Mouse (Mus musculus) left cerebral cortex, adult 2 months (tissue): Measurements from ENCODE around the gene Grin2a. TPM values are rescaled to one million over a fixed set of nuclear protein-coding genes. Genes with fewer than 3 reads are reported as not detected.
"Not testable (repeated sequence)": the region's sequence is repeated elsewhere in the genome, so short reads cannot be mapped to it uniquely, and the experiment has no call there.

Source experiments
- DNase-seq, 2 experiments: peaks; one replicate each; pipeline ENCODE4 v3.0.0; 2021 to 2022; ENCODE audit warnings: low spot score in 2 of 2, mixed read lengths in 1 of 2; ENCODE audit errors: extremely low spot score in 1 of 2
- H3K27ac ChIP-seq: fragments of 200-600 bp; 2 replicates; pipeline ENCODE4 v1.8.1; 2022
- H3K4me3 ChIP-seq: fragments of 200-600 bp; 2 replicates; pipeline ENCODE4 v1.8.1; 2022
- CTCF ChIP-seq: fragments of 200-600 bp; IDR thresholded peaks from 2 replicates; pipeline ENCODE4 v1.8.1; 2022; ENCODE audit warnings: antibody characterized with exemption, mild to moderate bottlenecking, moderate library complexity
- intact Hi-C: fragments of 180-260 bp; cut with DNase I; formaldehyde crosslinking; loops from one replicate; pipeline ENCODE4 v1.15.1; 2025
- total RNA-seq, 2 experiments: library from RNA; stranded (reverse); gene quantifications; 2 replicates each; pipeline ENCODE4 v1.2.3; 2021

The Grin2a gene
- total RNA-seq, 2 experiments from 2014 or later: 274 to 277 TPM

DNA sequence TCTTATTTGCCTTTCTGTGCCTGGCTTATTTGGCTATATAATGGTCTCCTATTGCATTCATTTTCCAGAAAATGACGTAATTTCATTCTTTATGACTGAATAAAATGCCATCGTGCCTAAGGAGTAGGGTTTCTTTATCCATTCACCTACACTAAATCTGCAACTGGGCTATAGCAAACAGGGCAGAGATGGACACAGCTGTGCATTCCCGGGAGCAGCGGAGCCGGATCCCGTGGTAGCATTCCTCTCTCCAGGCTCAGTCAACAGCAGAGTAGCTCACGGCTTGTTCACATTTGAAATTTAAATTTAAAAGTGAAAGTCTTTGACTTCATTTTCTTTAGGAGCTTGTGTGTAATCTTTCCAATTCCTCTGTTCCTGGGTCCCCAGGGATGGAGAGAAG lies 316.6 kb downstream of the Grin2a start:
- peak overlapping the region; percentile 45 for H3K27ac ChIP-seq
- no peak for DNase-seq
- intact Hi-C loops: no loop called here
- no peak overlapping the region for H3K4me3 ChIP-seq
- no peak for TF ChIP-seq CTCF

DNA sequence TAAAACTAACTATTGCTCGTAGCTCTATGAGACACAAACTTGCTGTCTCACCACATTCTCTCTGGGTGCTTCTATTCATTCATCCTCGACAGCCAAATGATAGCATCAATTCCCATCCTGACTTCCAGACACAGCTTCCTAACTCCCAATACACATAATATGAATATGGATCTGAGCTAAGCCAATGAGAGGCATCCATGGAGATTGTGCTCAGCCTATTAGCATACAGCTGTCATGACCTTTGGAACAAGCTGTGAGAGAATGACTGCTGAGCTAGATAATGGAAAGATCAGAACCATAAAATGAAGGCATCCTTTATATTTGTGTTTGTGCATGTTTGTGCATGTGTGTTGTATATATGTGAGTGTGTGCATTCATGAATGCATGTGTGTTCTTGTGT lies 323.0 kb downstream of the Grin2a start:
- intact Hi-C loops: loop anchor here (5.0 kb wide), 1 partner anchor 320 kb away; no protein-coding TSS in a partner anchor

DNA sequence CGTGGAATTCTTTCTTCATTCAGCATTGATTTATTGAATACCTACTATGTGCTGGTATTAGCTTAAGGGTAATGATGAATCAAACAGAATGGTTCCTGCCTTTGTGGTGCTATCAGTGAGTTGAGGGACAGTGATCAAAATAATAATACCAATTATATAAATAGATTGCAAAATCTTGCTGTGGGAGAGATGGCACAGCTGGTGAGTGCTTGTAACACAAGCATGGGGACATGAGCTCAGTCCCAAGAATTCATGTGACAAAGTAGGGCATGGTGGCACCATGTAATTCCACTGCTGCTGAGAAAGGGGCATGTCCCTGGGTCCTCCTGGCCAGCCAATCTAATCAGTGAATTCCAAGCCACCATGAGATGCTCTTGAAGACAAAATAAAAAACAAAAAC lies 324.1 kb downstream of the Grin2a start:
- H3K27ac ChIP-seq: peak overlapping the region; percentile 71
- no peak overlapping the region for H3K4me3 ChIP-seq
- TF ChIP-seq CTCF: no peak
- intact Hi-C loops: loop anchor here (5.0 kb wide), 1 partner anchor 321 kb away; no protein-coding TSS in a partner anchor
- DNase-seq: no peak

More for the DNA sequence above, 323.0 kb downstream of the Grin2a start:
- Histone ChIP-seq H3K4me3 (no peak overlapping the region), H3K27ac (0 out of 2 replicates have a peak overlapping the region, but pooled peaks have one; percentile 5)
- DNase-seq: no peak
- no peak for TF ChIP-seq CTCF

GRCm38 (mm10) chr16:9670750-9671161 lies 324.6 kb downstream of the Grin2a start:
- no peak for TF ChIP-seq CTCF
- DNase-seq: no peak
- no peak overlapping the region for H3K4me3 ChIP-seq
- intact Hi-C loops: loop anchor here (5.0 kb wide), 1 partner anchor 322 kb away; no protein-coding TSS in a partner anchor
- peak overlapping the region; percentile 71 for H3K27ac ChIP-seq

GRCm38 (mm10) chr16:9665896-9666295 lies 329.5 kb downstream of the Grin2a start:
- TF ChIP-seq CTCF: no peak

DNA sequence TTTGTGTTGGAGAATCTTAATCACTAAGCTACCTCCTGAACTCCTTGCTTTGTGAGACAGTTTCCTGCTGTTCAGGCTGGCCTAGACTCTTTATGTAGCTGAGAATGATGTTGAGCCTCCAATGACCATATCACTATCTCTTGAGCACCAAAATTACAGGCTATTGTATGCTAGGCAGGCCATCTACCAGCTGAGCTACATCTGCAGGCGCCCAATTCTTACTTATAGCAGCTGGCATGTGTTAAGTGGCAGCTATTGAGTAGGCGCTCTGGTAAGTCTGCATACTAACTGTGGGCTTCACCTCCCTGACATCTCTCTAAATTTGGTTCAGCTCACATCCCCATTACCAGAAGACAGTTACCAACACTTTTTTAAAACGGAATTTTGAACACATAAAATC lies 331.3 kb downstream of the Grin2a start:
- TF ChIP-seq CTCF: no peak
- DNase-seq: no peak
- Histone ChIP-seq H3K27ac (peak overlapping the region; percentile 72), H3K4me3 (no peak overlapping the region)
- intact Hi-C loops: no loop called here

More at GRCm38 (mm10) chr16:9665896-9666295, 329.5 kb downstream of the Grin2a start:
- intact Hi-C loops: no loop called here
- DNase-seq: peak in 1 of 2 experiments; percentile 37
- H3K27ac ChIP-seq: no peak overlapping the region
- no peak overlapping the region for H3K4me3 ChIP-seq

- intact Hi-C loops: no loop called here
- no peak for DNase-seq
- TF ChIP-seq CTCF: no peak
- Histone ChIP-seq H3K27ac (peak overlapping the region; percentile 72; the same call in 1 of the 2 replicates), H3K4me3 (no peak overlapping the region)
Measured at GRCm38 (mm10) chr16:9663508-9663907, 331.9 kb downstream of the Grin2a start.

DNA sequence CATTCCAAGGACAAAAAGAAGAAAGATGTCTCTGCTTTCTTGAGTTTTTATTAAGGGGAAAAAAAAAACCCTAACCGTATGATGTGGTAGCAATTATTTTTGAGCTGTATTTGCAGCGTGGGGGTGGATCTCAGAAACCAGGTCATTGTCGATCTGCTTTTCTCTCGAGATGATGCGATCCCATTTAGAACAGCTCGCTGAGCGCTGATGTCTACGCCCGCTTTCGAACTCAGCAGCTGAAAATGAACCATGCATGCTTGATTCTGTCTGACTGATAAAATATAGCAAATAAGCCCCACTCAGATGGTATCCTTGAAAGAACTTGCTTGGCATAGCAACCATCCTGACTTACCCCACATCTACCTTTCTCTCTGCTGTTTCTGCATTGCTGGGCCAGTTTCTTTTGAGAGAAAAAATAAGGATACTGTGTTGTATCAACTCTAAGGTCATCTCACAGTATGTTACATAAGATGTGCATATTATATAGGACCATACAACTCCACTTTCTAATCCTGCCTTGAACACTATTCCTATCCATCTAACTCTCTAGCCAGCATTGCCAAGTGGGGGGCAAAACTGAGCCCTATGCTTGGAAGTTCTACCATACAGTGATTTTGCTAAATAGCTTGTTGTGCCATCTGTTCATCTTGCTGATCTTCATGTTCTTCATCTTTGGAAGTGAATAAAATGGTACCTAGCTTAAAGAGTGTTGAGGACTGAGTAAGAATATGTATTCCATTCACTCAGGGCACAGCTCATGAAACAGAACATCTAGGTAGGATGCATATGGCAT lies 369.5 kb downstream of the Grin2a start:
- TF ChIP-seq CTCF: no peak
- intact Hi-C loops: loop anchor here (2.0 to 10.0 kb wide), 2 partner anchors 37 to 621 kb away; no protein-coding TSS in a partner anchor
- peak overlapping the region; percentile 87 for H3K27ac ChIP-seq
- DNase-seq: peak; percentile 25 to 41
- H3K4me3 ChIP-seq: no peak overlapping the region

GRCm38 (mm10) chr16:9624346-9624745 lies 371.0 kb downstream of the Grin2a start:
- intact Hi-C loops: loop anchor here (2.0 to 10.0 kb wide), 2 partner anchors 36 to 620 kb away; no protein-coding TSS in a partner anchor
- DNase-seq: peak in 1 of 2 experiments; percentile 10
- Histone ChIP-seq H3K4me3 (no peak overlapping the region), H3K27ac (peak overlapping the region; percentile 81)
- no peak for TF ChIP-seq CTCF

DNA sequence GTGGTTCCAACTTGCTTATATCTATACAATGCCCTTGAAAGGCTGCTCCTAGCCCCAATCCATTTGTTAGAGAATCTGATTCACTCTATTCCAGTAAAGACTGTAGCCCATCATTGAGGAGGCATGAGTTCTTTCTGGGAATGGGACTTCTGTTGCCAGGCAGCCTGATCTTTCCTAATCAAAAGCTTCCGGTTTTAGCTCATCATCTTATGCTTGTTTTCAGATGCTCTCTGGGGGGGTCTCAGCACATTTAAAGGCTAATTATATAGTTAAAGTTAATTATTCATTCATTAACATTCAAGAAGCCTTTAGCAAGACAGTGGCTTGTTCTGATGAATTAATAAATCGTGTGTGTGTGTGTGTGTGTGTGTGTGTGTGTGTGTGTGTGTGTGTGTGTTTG lies 377.2 kb downstream of the Grin2a start:
- DNase-seq: no peak
- Histone ChIP-seq H3K4me3 (no peak overlapping the region), H3K27ac (no peak overlapping the region)
- intact Hi-C loops: no loop called here
- TF ChIP-seq CTCF: no peak

- intact Hi-C loops: no loop called here
- Histone ChIP-seq H3K4me3 (no peak overlapping the region), H3K27ac (peak overlapping the region; percentile 66)
- no peak for TF ChIP-seq CTCF
- no peak for DNase-seq
Measured at GRCm38 (mm10) chr16:9617215-9617614, 378.1 kb downstream of the Grin2a start.

- Histone ChIP-seq H3K27ac (peak overlapping the region; percentile 66), H3K4me3 (no peak overlapping the region)
- TF ChIP-seq CTCF: no peak
- intact Hi-C loops: no loop called here
- DNase-seq: no peak
Measured at GRCm38 (mm10) chr16:9616807-9617206, 378.6 kb downstream of the Grin2a start.

DNA sequence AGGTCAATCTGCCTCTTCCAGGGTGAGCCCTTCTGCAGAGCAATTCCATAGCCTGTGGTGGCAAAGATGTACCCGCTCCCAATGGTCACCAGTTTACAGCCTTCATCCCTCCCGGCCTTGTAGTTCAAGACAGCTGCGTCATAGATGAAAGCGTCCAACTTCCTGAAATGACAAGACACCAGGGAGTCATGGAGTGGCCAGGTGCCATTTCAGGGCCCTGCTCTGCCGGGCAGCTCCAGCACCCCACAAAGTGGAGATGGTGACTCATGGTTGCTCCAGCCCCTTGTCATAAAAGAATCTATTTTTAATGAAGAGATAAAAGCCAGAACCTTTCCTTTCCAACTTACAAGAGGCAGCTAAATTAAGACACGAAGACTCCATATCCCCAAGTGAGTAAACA lies 382.8 kb downstream of the Grin2a start:
- intact Hi-C loops, H3K4me3 ChIP-seq, H3K27ac ChIP-seq, DNase-seq: not testable (repeated sequence)
